Mouse (Mus musculus): ENCODE results near the gene Bicra. TPM values are rescaled to one million over a fixed set of nuclear protein-coding genes. Genes with fewer than 3 reads are reported as not detected.

Gene Bicra
- total and polyA plus RNA-seq, 3 experiments, result 1.1 to 52.1 (median 52.1) TPM

GRCm38 (mm10) chr7:15987661-15988356 is 59.9 kb downstream of the Bicra start:
- Histone ChIP-seq H3K36me3 (replicated peaks) (peaks cover 77% of the 10 kb centered on the region), H3K4me3 (ENCODE audit: low read depth, low read length) (no peak overlapping the region), H3K9me3 (replicated peaks) (no peaks in the 10 kb centered on the region), H3K4me1 (ENCODE audit: insufficient read depth, low read depth, low read length) (peaks cover 12% of the 10 kb centered on the region), H3K27me3 (ENCODE audit: insufficient read depth, low read length) (no peaks in the 10 kb centered on the region)
- no peak for TF ChIP-seq GATA1 (IDR thresholded peaks at IDR 0.05; ENCODE audit: borderline replicate concordance, low read length)
- TF ChIP-seq GATA2 (IDR thresholded peaks at IDR 0.05; ENCODE audit: borderline replicate concordance, low read depth, low read length), result no peak
- no peak for TF ChIP-seq POLR2AphosphoS5 (IDR thresholded peaks at IDR 0.05; ENCODE audit: insufficient replicate concordance, low read depth, low read length)
- TF ChIP-seq CTCF (IDR thresholded peaks at IDR 0.05; ENCODE audit: low read depth, low read length), result no peak
- TF ChIP-seq TAL1 (conservative IDR thresholded peaks at IDR 0.05; ENCODE audit: low read depth, low read length), result no peak
- ATAC-seq (ENCODE audit: extremely low read depth, insufficient number of reproducible peaks, low FRiP score, poor library complexity, severe bottlenecking) (no peak), DNase-seq (ENCODE audit: low spot score) (no peak)

GRCm38 (mm10) chr7:15982729-15983407 is 64.9 kb downstream of the Bicra start:
- DNase-seq (ENCODE audit: low spot score) (peak; percentile 45), ATAC-seq (ENCODE audit: extremely low read depth, insufficient number of reproducible peaks, low FRiP score, poor library complexity, severe bottlenecking) (peak; percentile 57; the same call in 1 of the 2 replicates)
- no peak for TF ChIP-seq GATA2 (IDR thresholded peaks at IDR 0.05; ENCODE audit: borderline replicate concordance, low read depth, low read length)
- TF ChIP-seq GATA1 (IDR thresholded peaks at IDR 0.05; ENCODE audit: borderline replicate concordance, low read length), result no peak
- no peak for TF ChIP-seq TAL1 (conservative IDR thresholded peaks at IDR 0.05; ENCODE audit: low read depth, low read length)
- peak; percentile 26; the same call in 1 of the 2 replicates for TF ChIP-seq CTCF (IDR thresholded peaks at IDR 0.05; ENCODE audit: low read depth, low read length)
- no peak for TF ChIP-seq POLR2AphosphoS5 (IDR thresholded peaks at IDR 0.05; ENCODE audit: insufficient replicate concordance, low read depth, low read length)
- no peak overlapping the region for H3K4me3 ChIP-seq (ENCODE audit: low read depth, low read length)
- H3K27me3 ChIP-seq (ENCODE audit: insufficient read depth, low read length), result no peaks in the 10 kb centered on the region
- peaks cover 6% of the 10 kb centered on the region for H3K4me1 ChIP-seq (ENCODE audit: insufficient read depth, low read depth, low read length)
- peaks cover 86% of the 10 kb centered on the region for H3K36me3 ChIP-seq (replicated peaks)
- no peaks in the 10 kb centered on the region for H3K9me3 ChIP-seq (replicated peaks)

GRCm38 (mm10) chr7:15981538-15981937 is 66.2 kb downstream of the Bicra start:
- ATAC-seq (ENCODE audit: extremely low read depth, insufficient number of reproducible peaks, low FRiP score, poor library complexity, severe bottlenecking), result no peak
- Histone ChIP-seq H3K4me1 (ENCODE audit: insufficient read depth, low read depth, low read length) (peaks cover 10% of the 10 kb centered on the region), H3K9me3 (replicated peaks) (no peaks in the 10 kb centered on the region), H3K27me3 (ENCODE audit: insufficient read depth, low read length) (no peaks in the 10 kb centered on the region), H3K36me3 (replicated peaks) (peaks cover 86% of the 10 kb centered on the region), H3K4me3 (ENCODE audit: low read depth, low read length) (no peak overlapping the region)
- no peak for TF ChIP-seq TAL1 (conservative IDR thresholded peaks at IDR 0.05; ENCODE audit: low read depth, low read length)
- DNase-seq (ENCODE audit: low spot score), result no peak

GRCm38 (mm10) chr7:15980246-15980645 is 67.5 kb downstream of the Bicra start:
- Histone ChIP-seq H3K4me3 (ENCODE audit: low read depth, low read length) (0 out of 2 replicates have a peak overlapping the region, but pooled peaks have one; percentile 8), H3K9me3 (replicated peaks) (no peaks in the 10 kb centered on the region), H3K36me3 (replicated peaks) (peaks cover 89% of the 10 kb centered on the region), H3K27me3 (ENCODE audit: insufficient read depth, low read length) (no peaks in the 10 kb centered on the region), H3K4me1 (ENCODE audit: insufficient read depth, low read depth, low read length) (peaks cover 16% of the 10 kb centered on the region)
- no peak for ATAC-seq (ENCODE audit: extremely low read depth, insufficient number of reproducible peaks, low FRiP score, poor library complexity, severe bottlenecking)
- no peak for DNase-seq (ENCODE audit: low spot score)
- TF ChIP-seq TAL1 (conservative IDR thresholded peaks at IDR 0.05; ENCODE audit: low read depth, low read length) (no peak), POLR2AphosphoS5 (IDR thresholded peaks at IDR 0.05; ENCODE audit: insufficient replicate concordance, low read depth, low read length) (no peak), CTCF (IDR thresholded peaks at IDR 0.05; ENCODE audit: low read depth, low read length) (no peak), GATA2 (IDR thresholded peaks at IDR 0.05; ENCODE audit: borderline replicate concordance, low read depth, low read length) (no peak), GATA1 (IDR thresholded peaks at IDR 0.05; ENCODE audit: borderline replicate concordance, low read length) (no peak)

- Histone ChIP-seq H3K9me3 (replicated peaks) (no peaks in the 10 kb centered on the region), H3K4me1 (ENCODE audit: insufficient read depth, low read depth, low read length) (peaks cover 19% of the 10 kb centered on the region), H3K36me3 (replicated peaks) (peaks cover 95% of the 10 kb centered on the region), H3K4me3 (ENCODE audit: low read depth, low read length) (no peak overlapping the region), H3K27me3 (ENCODE audit: insufficient read depth, low read length) (no peaks in the 10 kb centered on the region)
- TF ChIP-seq CTCF (IDR thresholded peaks at IDR 0.05; ENCODE audit: low read depth, low read length), result peak; percentile 89
- no peak for TF ChIP-seq POLR2AphosphoS5 (IDR thresholded peaks at IDR 0.05; ENCODE audit: insufficient replicate concordance, low read depth, low read length)
- DNase-seq (ENCODE audit: low spot score), result peak; percentile 72
- peak; percentile 40; the same call in 1 of the 2 replicates for ATAC-seq (ENCODE audit: extremely low read depth, insufficient number of reproducible peaks, low FRiP score, poor library complexity, severe bottlenecking)
These were observed 71.8 kb downstream of the Bicra start for GRCm38 (mm10) chr7:15975904-15976303.

GRCm38 (mm10) chr7:15975451-15975850 is 72.3 kb downstream of the Bicra start:
- no peak overlapping the region for H3K4me3 ChIP-seq (ENCODE audit: low read depth, low read length)
- peaks cover 19% of the 10 kb centered on the region for H3K4me1 ChIP-seq (ENCODE audit: insufficient read depth, low read depth, low read length)
- no peaks in the 10 kb centered on the region for H3K27me3 ChIP-seq (ENCODE audit: insufficient read depth, low read length)
- peaks cover 93% of the 10 kb centered on the region for H3K36me3 ChIP-seq (replicated peaks)
- no peaks in the 10 kb centered on the region for H3K9me3 ChIP-seq (replicated peaks)
- DNase-seq (ENCODE audit: low spot score) (no peak), ATAC-seq (ENCODE audit: extremely low read depth, insufficient number of reproducible peaks, low FRiP score, poor library complexity, severe bottlenecking) (no peak)
- no peak for TF ChIP-seq CTCF (IDR thresholded peaks at IDR 0.05; ENCODE audit: low read depth, low read length)
- TF ChIP-seq TAL1 (conservative IDR thresholded peaks at IDR 0.05; ENCODE audit: low read depth, low read length), result no peak
- TF ChIP-seq POLR2AphosphoS5 (IDR thresholded peaks at IDR 0.05; ENCODE audit: insufficient replicate concordance, low read depth, low read length), result no peak
- no peak for TF ChIP-seq GATA1 (IDR thresholded peaks at IDR 0.05; ENCODE audit: borderline replicate concordance, low read length)
- TF ChIP-seq GATA2 (IDR thresholded peaks at IDR 0.05; ENCODE audit: borderline replicate concordance, low read depth, low read length), result no peak
